Mouse (Mus musculus): ENCODE data around the gene Rpl28.

GRCm38 (mm10) chr7:4764946-4765710 is 27.5 kb upstream of the Rpl28 start:
- no peak for TF ChIP-seq EP300 (IDR thresholded peaks at IDR 0.05; ENCODE audit: low read depth)
- no peak for TF ChIP-seq CTCF (IDR thresholded peaks at IDR 0.05; ENCODE audit: low read depth)
